Comparison of ENCODE assay signal across 11 mouse cellular contexts in genomic region chrX:166511107-166511506, GRCm38 (mm10). TPM values are rescaled to one million over a fixed set of nuclear protein-coding genes. Genes with fewer than 3 reads are reported as not detected.
DNase-seq lines count a peak whose midpoint lies in the region; ATAC-seq and TF ChIP-seq lines count a peak whose summit lies in the region.
"Had no signal": no experiment of that assay in that cellular context is flagged by ENCODE, and none has a peak within 500 bp of the region (broad histone marks: within the 10 kb centered on the region; RNA-seq: fewer than 3 reads in every experiment).

No protein-coding gene starts in this region.

- TF ChIP-seq CTCF in heart, postnatal 0 days (IDR thresholded peaks at IDR 0.05; ENCODE audit: low read depth): no peak

- H3K4me1 ChIP-seq in heart, postnatal 0 days (ENCODE audit: control insufficient read depth, insufficient read depth): no peaks in the 10 kb centered on the region
- H3K4me1 ChIP-seq in liver, embryonic 13.5 days (replicated peaks): peaks cover 35% of the 10 kb centered on the region
- H3K4me1 ChIP-seq: neural tube, embryonic 12.5 days had no signal

- intact Hi-C loops in heart, postnatal 25 days (cut with DNase I): loop anchor here (5.0 to 10.0 kb wide), 2 partner anchors 69 to 144 kb away; partner anchors contain the start of genes Ofd1 and Trappc2

- peak overlapping the region; percentile 50; the same call in 1 of the 2 replicates for H3K4me2 ChIP-seq in heart, postnatal 0 days (ENCODE audit: low read depth, low read length)
- H3K4me2 ChIP-seq in liver, embryonic 13.5 days: peak overlapping the region; percentile 57

- DNase-seq in heart, postnatal 0 days (ENCODE audit: low spot score): no peak
- no peak for DNase-seq in heart, postnatal 25 days (ENCODE audit: low spot score)
- DNase-seq in A20 (ENCODE audit: low read depth, low spot score): peak; percentile 42
- DNase-seq in adipocyte (ENCODE audit: low spot score): peak; percentile 14
- no peak for DNase-seq in liver, embryonic 13.5 days
- DNase-seq in retina, embryonic 14.5 days (ENCODE audit: low spot score): no peak
- no peak for DNase-seq in right cerebral cortex, postnatal 10 days (ENCODE audit: low spot score in 2 of 2)

- H3K27me3 ChIP-seq in heart, postnatal 0 days (ENCODE audit: control insufficient read depth, insufficient read depth, low read length): no peaks in the 10 kb centered on the region
- no peaks in the 10 kb centered on the region for H3K27me3 ChIP-seq in liver, embryonic 13.5 days
- H3K27me3 ChIP-seq: neural tube, embryonic 12.5 days had no signal

- no peak for ATAC-seq in heart, postnatal 0 days (ENCODE audit: insufficient read depth, low read depth)
- no peak for ATAC-seq in liver, embryonic 13.5 days (ENCODE audit: low read depth)
- ATAC-seq in erythroid progenitor cell, adult 5-6 weeks (replicated peaks; ENCODE audit: low FRiP score, poor library complexity, severe bottlenecking): no peak

- peak overlapping the region; percentile 81; the same call in 1 of the 2 replicates for H3K27ac ChIP-seq in heart, postnatal 0 days (ENCODE audit: low read depth)
- no peak overlapping the region; the same call in 1 of the 2 replicates for H3K27ac ChIP-seq in liver, embryonic 13.5 days
- H3K27ac ChIP-seq: neural tube, embryonic 12.5 days had no signal

- H3K9ac ChIP-seq in heart, postnatal 0 days (replicated peaks; ENCODE audit: low read depth, low read length): no peak overlapping the region
- H3K9ac ChIP-seq in liver, embryonic 13.5 days: peak overlapping the region; percentile 56; the same call in 1 of the 2 replicates
- H3K9ac ChIP-seq: hindbrain, embryonic 14.5 days; limb, embryonic 13.5 days; neural tube, embryonic 12.5 days had no signal

- no peak for TF ChIP-seq EP300 in heart, postnatal 0 days (IDR thresholded peaks at IDR 0.05; ENCODE audit: low read depth)

- no peak overlapping the region for H3K4me3 ChIP-seq in heart, postnatal 0 days (ENCODE audit: low read depth, low read length)
- peak overlapping the region; percentile 69 for H3K4me3 ChIP-seq in liver, embryonic 13.5 days (replicated peaks)

- no peaks in the 10 kb centered on the region for H3K36me3 ChIP-seq in heart, postnatal 0 days (replicated peaks; ENCODE audit: control insufficient read depth, insufficient read depth, low read length)
- no peaks in the 10 kb centered on the region for H3K36me3 ChIP-seq in liver, embryonic 13.5 days
- H3K36me3 ChIP-seq: limb, embryonic 13.5 days; neural tube, embryonic 12.5 days had no signal

- H3K9me3 ChIP-seq in heart, postnatal 0 days (replicated peaks; ENCODE audit: control insufficient read depth, low read length): no peaks in the 10 kb centered on the region
- no peaks in the 10 kb centered on the region for H3K9me3 ChIP-seq in liver, embryonic 13.5 days (replicated peaks)
- H3K9me3 ChIP-seq: limb, embryonic 13.5 days; neural tube, embryonic 12.5 days had no signal

RNA-seq across cellular contexts. Expression of gene Tceanc, which starts 7.3 kb away (rescaled TPM):
- 4.3 and 7.6 TPM in 2 replicates for total RNA-seq in heart, postnatal 0 days (2014; rRNA removed; ENCODE audit: low replicate concordance)
- polyA plus RNA-seq in heart, postnatal 0 days (2015; fragmentation: Nextera tagmentation; extraction: Ambion mirVana): 5.5 and 5.6 TPM in 2 replicates
- 1 to 10 TPM; 2.6 to 3.6 TPM for total RNA-seq in heart, postnatal 25 days (2021)
- polyA plus RNA-seq in liver, embryonic 13.5 days (2015; fragmentation: Nextera tagmentation; extraction: Ambion mirVana): 3.3 and 4.0 TPM in 2 replicates
- total RNA-seq in erythroid progenitor cell, adult 5-6 weeks (2015; ENCODE audit: low replicate concordance): 3.4 and 5.4 TPM in 2 replicates
- total RNA-seq in erythroid progenitor cell, adult 5-6 weeks (2017; ENCODE audit: low replicate concordance): 3.7 and 9.0 TPM in 2 replicates

RNA-seq across cellular contexts. Expression of gene Rab9, which starts 31.4 kb away (rescaled TPM):
- 17.2 and 28.9 TPM in 2 replicates for total RNA-seq in heart, postnatal 0 days (2014; rRNA removed; ENCODE audit: low replicate concordance)
- polyA plus RNA-seq in heart, postnatal 0 days (2015; fragmentation: Nextera tagmentation; extraction: Ambion mirVana): 37.3 and 40.5 TPM in 2 replicates
- total RNA-seq in heart, postnatal 25 days (2021): 10 to 100 TPM; 22.4 to 25.3 TPM
- 24.4 and 29.7 TPM in 2 replicates for polyA plus RNA-seq in liver, embryonic 13.5 days (2015; fragmentation: Nextera tagmentation; extraction: Ambion mirVana)
- 19.8 and 25.2 TPM in 2 replicates for total RNA-seq in erythroid progenitor cell, adult 5-6 weeks (2015; ENCODE audit: low replicate concordance)
- total RNA-seq in erythroid progenitor cell, adult 5-6 weeks (2017; ENCODE audit: low replicate concordance): 16.3 and 38.1 TPM in 2 replicates

Comparison
In these comparisons a context has a peak if more than half of its experiments do, and no peak if none do; other contexts are left out.
1. DNase-seq: peak in A20 (single experiment) and adipocyte (single experiment); none in heart, postnatal 0 days (single experiment), heart, postnatal 25 days (single experiment), liver, embryonic 13.5 days (single experiment), retina, embryonic 14.5 days (single experiment) and right cerebral cortex, postnatal 10 days (0 of 2).